Mouse (Mus musculus): ENCODE data around the gene Coq8a. TPM values are rescaled to one million over a fixed set of nuclear protein-coding genes. Genes with fewer than 3 reads are reported as not detected.

Gene Coq8a
- polyA plus RNA-seq, 1 experiment from 2014 or later = 1.4 TPM

- 34% methylated on average over 9 of the region's 9 CpGs for WGBS
- H3K9ac ChIP-seq = peak overlapping the region; percentile 5; the same call in 1 of the 2 replicates
- ATAC-seq (ENCODE audit: low FRiP score) = no peak
These were observed 4.5 kb downstream of the Coq8a start for GRCm38 (mm10) chr1:180194781-180195471.

DNA sequence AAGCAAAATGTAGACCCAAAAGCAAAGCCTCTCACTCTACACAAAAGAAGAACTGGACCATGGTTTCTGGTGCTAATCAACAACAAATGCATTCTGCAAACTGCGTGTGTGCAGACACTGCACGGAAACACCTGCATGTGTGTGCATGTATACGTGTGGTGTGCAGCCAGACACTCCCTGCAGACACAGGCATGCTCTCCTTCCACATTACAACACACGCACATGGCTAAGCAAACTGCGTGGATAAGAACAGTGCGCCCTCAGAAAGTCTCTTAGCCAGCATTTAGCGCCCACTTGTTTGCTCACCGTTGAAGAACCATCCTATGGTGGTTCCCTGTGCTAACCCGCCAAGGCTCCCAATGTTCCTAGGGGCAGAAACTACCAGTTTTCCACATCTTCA lies 5.4 kb downstream of the Coq8a start:
- Histone ChIP-seq H3K27me3 (peaks cover 19% of the 10 kb centered on the region), H3K4me1 (peaks cover 11% of the 10 kb centered on the region), H3K9me3 (no peaks in the 10 kb centered on the region), H3K4me2 (no peak overlapping the region), H3K4me3 (replicated peaks) (no peak overlapping the region), H3K9ac (no peak overlapping the region), H3K27ac (no peak overlapping the region), H3K36me3 (replicated peaks) (no peaks in the 10 kb centered on the region)
- ATAC-seq (ENCODE audit: low FRiP score) = no peak
- WGBS = 86% methylated on average over 9 of the region's 9 CpGs

More at GRCm38 (mm10) chr1:180194781-180195471, 4.5 kb downstream of the Coq8a start:
- no peaks in the 10 kb centered on the region for H3K9me3 ChIP-seq
- H3K4me3 ChIP-seq (replicated peaks) = peak overlapping the region; percentile 54
- H3K4me1 ChIP-seq = peaks cover 11% of the 10 kb centered on the region
- no peak overlapping the region for H3K27ac ChIP-seq
- H3K27me3 ChIP-seq = peaks cover 19% of the 10 kb centered on the region
- H3K36me3 ChIP-seq (replicated peaks) = no peaks in the 10 kb centered on the region
- peak overlapping the region; percentile 71 for H3K4me2 ChIP-seq

GRCm38 (mm10) chr1:180193391-180193935 lies 5.9 kb downstream of the Coq8a start:
- no peak for ATAC-seq (ENCODE audit: low FRiP score)
- Histone ChIP-seq H3K9me3 (no peaks in the 10 kb centered on the region), H3K27ac (no peak overlapping the region), H3K4me3 (replicated peaks) (no peak overlapping the region), H3K9ac (no peak overlapping the region), H3K4me2 (no peak overlapping the region), H3K27me3 (peaks cover 19% of the 10 kb centered on the region), H3K36me3 (replicated peaks) (no peaks in the 10 kb centered on the region), H3K4me1 (peaks cover 11% of the 10 kb centered on the region)
- WGBS = 84% methylated on average over 8 of the region's 8 CpGs

DNA sequence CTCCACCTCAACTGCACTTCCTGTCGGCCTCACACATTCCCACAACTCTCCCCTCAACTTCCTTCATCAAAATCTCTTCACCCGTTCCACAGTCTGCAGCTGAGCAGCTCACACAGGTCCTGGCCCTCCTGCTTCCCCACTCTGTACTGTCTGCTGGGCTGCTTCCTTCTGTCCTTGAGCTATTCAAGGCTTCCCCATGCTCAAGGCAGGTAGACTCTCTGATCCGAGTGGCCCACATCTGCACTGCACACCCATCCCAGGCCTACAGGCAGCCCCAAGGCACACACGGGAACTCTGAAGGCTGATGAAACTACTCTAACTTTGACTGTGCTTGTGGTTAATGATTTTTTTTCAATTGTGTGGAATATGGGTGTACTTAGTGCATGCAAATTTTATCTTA lies 6.5 kb downstream of the Coq8a start:
- no peak overlapping the region for H3K4me2 ChIP-seq
- H3K9ac ChIP-seq = no peak overlapping the region
- no peaks in the 10 kb centered on the region for H3K9me3 ChIP-seq
- H3K27me3 ChIP-seq = peaks cover 19% of the 10 kb centered on the region
- H3K4me1 ChIP-seq = peaks cover 11% of the 10 kb centered on the region
- no peak overlapping the region for H3K27ac ChIP-seq
- WGBS = 58% methylated on average over 4 of the region's 4 CpGs
- no peak for ATAC-seq (ENCODE audit: low FRiP score)
- H3K36me3 ChIP-seq (replicated peaks) = no peaks in the 10 kb centered on the region
- no peak overlapping the region for H3K4me3 ChIP-seq (replicated peaks)

GRCm38 (mm10) chr1:180191651-180192220 lies 7.7 kb downstream of the Coq8a start:
- no peaks in the 10 kb centered on the region for H3K9me3 ChIP-seq
- peaks cover 11% of the 10 kb centered on the region for H3K4me1 ChIP-seq
- 81% methylated on average over 7 of the region's 7 CpGs for WGBS
- H3K4me2 ChIP-seq = no peak overlapping the region
- H3K27ac ChIP-seq = no peak overlapping the region
- H3K36me3 ChIP-seq (replicated peaks) = no peaks in the 10 kb centered on the region
- H3K27me3 ChIP-seq = peaks cover 19% of the 10 kb centered on the region
- ATAC-seq (ENCODE audit: low FRiP score) = no peak
- no peak overlapping the region for H3K9ac ChIP-seq
- no peak overlapping the region for H3K4me3 ChIP-seq (replicated peaks)

DNA sequence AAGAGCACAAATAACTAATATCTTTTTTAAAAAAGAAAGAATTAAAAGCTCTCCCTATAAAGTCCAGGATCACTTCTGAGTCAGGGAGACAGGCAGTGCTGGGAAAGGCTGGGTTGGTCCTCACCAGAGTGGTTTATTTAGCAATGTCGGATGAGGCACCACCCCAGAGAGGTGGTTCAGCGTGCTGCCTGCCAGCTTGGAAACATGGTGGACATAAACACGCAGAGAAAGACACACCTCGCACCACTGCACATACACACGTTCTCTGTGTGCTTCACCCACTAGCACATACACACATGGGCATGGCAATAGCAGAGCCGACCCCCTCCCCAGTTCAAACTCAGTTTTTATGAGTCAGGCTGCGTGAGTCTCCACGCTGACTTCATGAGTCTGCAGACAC lies 8.3 kb downstream of the Coq8a start:
- no peak overlapping the region for H3K4me2 ChIP-seq
- H3K4me1 ChIP-seq = peaks cover 7% of the 10 kb centered on the region
- peaks cover 19% of the 10 kb centered on the region for H3K27me3 ChIP-seq
- no peak for ATAC-seq (ENCODE audit: low FRiP score)
- H3K4me3 ChIP-seq (replicated peaks) = no peak overlapping the region
- 80% methylated on average over 8 of the region's 8 CpGs for WGBS
- H3K27ac ChIP-seq = no peak overlapping the region
- H3K9me3 ChIP-seq = no peaks in the 10 kb centered on the region
- no peak overlapping the region for H3K9ac ChIP-seq
- no peaks in the 10 kb centered on the region for H3K36me3 ChIP-seq (replicated peaks)

GRCm38 (mm10) chr1:180188951-180189350 lies 10.5 kb downstream of the Coq8a start:
- no peak for ATAC-seq (ENCODE audit: low FRiP score)
- Histone ChIP-seq H3K27ac (no peak overlapping the region), H3K4me1 (no peaks in the 10 kb centered on the region), H3K9me3 (no peaks in the 10 kb centered on the region), H3K27me3 (peaks cover 5% of the 10 kb centered on the region; the same call in 1 of the 2 replicates), H3K4me2 (no peak overlapping the region), H3K9ac (no peak overlapping the region), H3K36me3 (replicated peaks) (no peaks in the 10 kb centered on the region), H3K4me3 (replicated peaks) (no peak overlapping the region)
- 96% methylated on average over 4 of the region's 4 CpGs for WGBS

GRCm38 (mm10) chr1:180186371-180186770 lies 13.0 kb downstream of the Coq8a start:
- WGBS = 81% methylated on average over 3 of the region's 3 CpGs
- no peaks in the 10 kb centered on the region for H3K9me3 ChIP-seq
- no peaks in the 10 kb centered on the region for H3K4me1 ChIP-seq
- no peak overlapping the region for H3K4me3 ChIP-seq (replicated peaks)
- H3K4me2 ChIP-seq = no peak overlapping the region
- ATAC-seq (ENCODE audit: low FRiP score) = no peak
- H3K27ac ChIP-seq = no peak overlapping the region
- no peaks in the 10 kb centered on the region; the same call in 1 of the 2 replicates for H3K27me3 ChIP-seq
- H3K9ac ChIP-seq = no peak overlapping the region
- no peaks in the 10 kb centered on the region for H3K36me3 ChIP-seq (replicated peaks)

DNA sequence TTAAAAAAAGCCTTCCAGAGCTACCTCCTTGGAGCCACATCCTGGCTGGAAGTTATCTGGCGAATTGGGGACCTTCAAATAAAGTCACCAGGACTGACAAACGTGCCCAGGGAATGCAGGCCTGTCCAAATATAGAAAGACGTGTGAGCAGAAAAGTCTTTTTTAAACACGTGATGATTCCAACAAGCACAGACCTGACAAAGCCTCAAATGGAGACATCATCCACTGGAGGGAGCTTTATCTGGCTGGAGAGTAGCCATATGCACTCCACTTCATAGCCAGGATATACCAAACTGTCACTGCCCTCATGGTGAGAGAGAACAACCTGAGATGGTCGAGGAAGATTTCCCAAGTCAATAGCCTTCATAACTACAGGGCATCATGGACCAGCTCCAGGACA lies 13.5 kb downstream of the Coq8a start:
- no peaks in the 10 kb centered on the region for H3K4me1 ChIP-seq
- H3K36me3 ChIP-seq (replicated peaks) = no peaks in the 10 kb centered on the region
- 72% methylated on average over 5 of the region's 5 CpGs for WGBS
- H3K4me3 ChIP-seq (replicated peaks) = no peak overlapping the region
- H3K27ac ChIP-seq = no peak overlapping the region
- H3K27me3 ChIP-seq = no peaks in the 10 kb centered on the region
- H3K4me2 ChIP-seq = no peak overlapping the region
- no peak for ATAC-seq (ENCODE audit: low FRiP score)
- H3K9me3 ChIP-seq = no peaks in the 10 kb centered on the region
- H3K9ac ChIP-seq = no peak overlapping the region

- Histone ChIP-seq H3K36me3 (replicated peaks) (no peaks in the 10 kb centered on the region), H3K27me3 (no peaks in the 10 kb centered on the region), H3K27ac (no peak overlapping the region), H3K4me3 (replicated peaks) (no peak overlapping the region), H3K4me1 (no peaks in the 10 kb centered on the region), H3K9me3 (no peaks in the 10 kb centered on the region), H3K4me2 (no peak overlapping the region), H3K9ac (no peak overlapping the region)
- 62% methylated on average over 7 of the region's 7 CpGs for WGBS
- ATAC-seq (ENCODE audit: low FRiP score) = no peak
These were observed 14.6 kb downstream of the Coq8a start for GRCm38 (mm10) chr1:180184768-180185167.

DNA sequence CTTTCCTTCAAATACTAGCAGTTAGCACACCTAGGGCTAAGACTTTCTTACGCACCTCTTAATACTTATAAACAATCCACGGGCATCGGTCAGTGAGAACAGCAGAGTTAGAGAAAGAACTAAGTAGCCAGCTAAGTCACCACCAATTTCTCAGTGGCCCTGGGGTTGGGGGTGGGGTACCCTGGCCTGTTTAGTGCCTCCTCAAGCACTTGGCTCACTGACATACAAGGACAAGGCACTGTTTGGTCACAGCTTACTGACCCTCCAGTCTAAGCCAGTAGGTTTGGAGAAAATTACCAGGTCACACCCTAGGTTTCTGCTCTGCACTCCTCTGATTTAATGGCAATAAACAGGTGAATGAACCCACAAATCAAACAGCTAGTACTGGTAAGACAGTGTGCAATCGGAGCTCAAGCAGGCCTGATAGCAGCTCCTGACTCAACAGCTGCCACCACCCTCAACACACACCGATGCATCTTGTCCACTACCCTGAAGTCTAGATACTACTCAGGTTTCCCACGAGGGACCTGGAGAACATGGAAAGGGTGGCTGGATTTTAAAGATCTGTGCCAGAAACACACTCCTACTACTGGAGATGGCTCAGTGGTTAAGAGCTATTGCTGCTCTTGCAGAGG lies 15.8 kb downstream of the Coq8a start:
- no peak overlapping the region for H3K27ac ChIP-seq
- H3K4me1 ChIP-seq = no peaks in the 10 kb centered on the region
- H3K27me3 ChIP-seq = no peaks in the 10 kb centered on the region
- H3K4me3 ChIP-seq (replicated peaks) = no peak overlapping the region
- whole genome bisulfite sequencing = 91% methylated on average over 6 of the region's 6 CpGs
- no peaks in the 10 kb centered on the region for H3K9me3 ChIP-seq
- no peaks in the 10 kb centered on the region for H3K36me3 ChIP-seq (replicated peaks)
- H3K4me2 ChIP-seq = no peak overlapping the region
- ATAC-seq (ENCODE audit: low FRiP score) = no peak
- no peak overlapping the region for H3K9ac ChIP-seq

- Histone ChIP-seq H3K36me3 (replicated peaks) (no peaks in the 10 kb centered on the region), H3K9ac (no peak overlapping the region), H3K4me2 (no peak overlapping the region), H3K27me3 (no peaks in the 10 kb centered on the region), H3K9me3 (no peaks in the 10 kb centered on the region), H3K4me3 (replicated peaks) (no peak overlapping the region), H3K27ac (no peak overlapping the region), H3K4me1 (no peaks in the 10 kb centered on the region)
- 65% methylated on average over 3 of the region's 3 CpGs for WGBS
- no peak for ATAC-seq (ENCODE audit: low FRiP score)
These were observed 16.7 kb downstream of the Coq8a start for GRCm38 (mm10) chr1:180182731-180183130.

Measured in forebrain, embryonic 12.5 days (tissue).